Mouse (Mus musculus) adrenal gland, postnatal 4 days (tissue): ENCODE measurements around the gene Gtpbp6. TPM values are rescaled to one million over a fixed set of nuclear protein-coding genes. Genes with fewer than 3 reads are reported as not detected.
"Not testable (repeated sequence)": the region's sequence is repeated elsewhere in the genome, so short reads cannot be mapped to it uniquely, and the experiment has no call there.

Source experiments
- DNase-seq, 2 experiments: peaks; one replicate each; pipeline ENCODE4 v3.0.0; 2021 to 2022; ENCODE audit warnings: low spot score in 2 of 2, mixed read lengths in 2 of 2
- long read RNA-seq, 2 experiments: library from polyadenylated mRNA; stranded (forward); transcript quantifications; one replicate each; pipeline ENCODE4 v2.0.0; 2021
- total RNA-seq, 2 experiments: library from RNA; stranded (reverse); gene quantifications; 2 replicates each; pipeline ENCODE4 v1.2.3; 2021

Gene Gtpbp6
- 10 to 100 TPM; 58.3 to 59.9 TPM for total RNA-seq
- long read RNA-seq, experiment 1, transcript Gtpbp6-201 (10 exons, 1,617 nt) = major isoform, 26 of 57 reads
- long read RNA-seq, experiment 1, partial matches to known transcripts = 4 of 57 reads
- long read RNA-seq, experiment 1, other reads (novel, unspliced or antisense) = 23 of 57 reads
- long read RNA-seq, experiment 2, transcript Gtpbp6-201 (10 exons, 1,617 nt) = major isoform, 41 of 106 reads
- long read RNA-seq, experiment 2, transcript Gtpbp6-202 (7 exons, 1,481 nt) = minor isoform, 9 of 106 reads
- long read RNA-seq, experiment 2, partial matches to known transcripts = 7 of 106 reads
- long read RNA-seq, experiment 2, other reads (novel, unspliced or antisense) = 48 of 106 reads

DNA sequence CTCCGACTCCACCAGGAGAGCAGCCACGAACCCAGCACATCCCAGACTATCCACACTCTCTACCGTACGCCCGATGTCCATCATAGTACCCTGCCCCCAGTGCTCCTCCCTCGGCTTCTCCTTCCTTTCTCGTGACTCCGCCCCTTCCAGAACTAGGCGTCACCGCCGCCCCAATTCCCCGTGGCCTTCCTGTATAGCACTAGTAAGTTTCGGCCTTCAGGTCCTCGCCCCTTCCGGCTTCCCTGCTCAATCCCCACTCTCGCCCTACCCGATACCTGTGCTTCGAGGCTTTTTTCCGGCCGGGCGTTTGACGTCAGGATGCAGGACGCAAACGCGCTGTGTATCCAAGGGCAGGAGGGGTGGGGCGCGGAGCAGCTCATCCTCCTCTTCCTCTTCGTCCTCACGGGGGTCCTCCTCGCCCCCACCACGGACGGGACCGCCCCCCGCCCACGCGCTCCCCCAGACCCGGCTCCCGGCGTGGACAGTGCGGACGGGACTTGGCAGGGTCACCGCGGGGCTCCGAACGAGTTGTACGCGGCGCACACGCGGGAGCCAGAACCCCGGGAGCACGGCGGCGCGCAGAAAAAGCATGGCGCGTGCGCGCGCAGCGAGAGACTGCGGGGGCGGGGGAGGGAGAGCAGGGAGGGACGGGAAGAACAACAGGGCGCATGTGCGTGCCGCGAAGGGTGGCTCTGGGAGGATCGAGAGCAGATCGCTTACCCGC lies at the start of gene Gtpbp6:
Gtpbp6 (minus strand) TSS at position 617 of the 724 bp plus-strand sequence.
- DNase-seq = peak; percentile 87 to 92

DNA sequence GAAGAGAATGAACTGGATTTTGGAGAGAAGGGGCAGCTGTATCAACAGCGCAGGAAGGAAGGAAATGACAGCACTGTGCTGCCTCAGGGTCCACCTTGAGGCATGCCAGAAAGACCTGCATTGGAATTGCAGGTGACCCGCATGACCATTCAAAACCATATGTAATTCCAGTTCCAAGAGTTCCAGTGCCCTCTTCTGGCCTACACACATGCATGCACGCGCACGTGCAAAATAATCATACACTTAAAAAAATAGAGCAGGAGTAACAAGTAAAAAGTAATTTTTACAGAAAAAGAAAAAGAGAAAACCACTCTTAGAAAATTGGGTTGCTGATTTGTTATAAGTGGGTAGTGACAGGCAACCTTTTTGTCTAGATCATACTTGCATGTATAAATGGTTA lies 35.0 kb upstream of the Gtpbp6 start:
- DNase-seq = no peak

DNA sequence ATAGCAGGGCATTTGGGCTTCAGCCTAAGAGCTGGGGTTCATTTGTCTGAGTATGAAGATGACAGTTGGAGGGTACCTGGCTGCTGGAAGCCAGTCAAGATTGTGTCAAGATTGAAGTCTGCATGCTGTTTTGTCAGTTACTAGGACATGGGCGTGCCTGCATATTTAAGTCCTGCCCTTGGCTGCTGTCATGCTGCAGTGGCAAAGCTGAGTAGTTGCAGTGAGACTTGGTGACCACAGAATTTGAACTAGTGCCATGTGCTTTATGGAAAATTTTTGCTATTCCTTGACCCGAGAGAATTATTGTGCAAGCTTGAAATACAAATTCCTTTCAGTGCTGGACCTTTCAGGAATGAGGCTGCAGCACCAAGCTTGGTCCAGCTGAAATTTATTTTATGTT lies 34.3 kb upstream of the Gtpbp6 start:
- DNase-seq = no peak

DNA sequence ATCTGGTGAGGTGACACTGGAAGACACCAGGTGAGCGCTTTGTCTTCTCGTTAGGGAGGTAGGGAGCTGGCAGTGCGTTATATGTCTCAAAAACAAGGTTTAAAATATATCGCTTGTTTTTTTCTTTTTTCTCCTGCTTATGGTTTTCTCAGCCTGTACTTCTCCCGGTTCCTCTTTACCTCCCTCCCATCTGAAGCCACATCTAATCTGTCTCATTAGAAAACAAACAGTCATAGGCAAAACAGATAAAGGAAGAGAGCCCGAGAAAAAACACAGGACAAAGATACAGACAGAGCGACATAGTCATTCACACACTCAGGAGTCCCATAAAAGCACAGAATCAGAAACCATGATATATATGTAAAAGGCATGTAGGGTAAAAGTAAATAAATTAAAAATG lies 32.4 kb upstream of the Gtpbp6 start:
- no peak for DNase-seq

DNA sequence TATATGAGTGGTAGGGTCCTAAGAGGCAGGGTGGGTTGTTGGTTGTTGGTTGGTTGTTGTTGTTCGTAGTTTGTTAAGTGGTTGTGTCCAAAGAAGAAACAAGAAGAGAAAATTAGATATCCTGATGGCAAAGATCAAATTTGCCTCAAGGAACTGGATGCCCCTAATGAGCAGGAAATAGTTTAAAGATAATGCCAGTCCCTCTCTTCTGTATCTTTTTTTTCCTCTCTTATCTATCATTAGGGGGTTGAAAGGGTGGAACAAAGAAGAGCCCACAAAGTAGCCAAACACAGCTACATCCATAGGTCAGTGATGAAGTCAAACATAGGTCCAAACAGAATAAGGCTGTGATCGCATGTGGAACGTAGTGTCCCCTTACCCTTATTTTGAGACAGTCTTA lies 31.3 kb upstream of the Gtpbp6 start:
- DNase-seq = no peak

DNA sequence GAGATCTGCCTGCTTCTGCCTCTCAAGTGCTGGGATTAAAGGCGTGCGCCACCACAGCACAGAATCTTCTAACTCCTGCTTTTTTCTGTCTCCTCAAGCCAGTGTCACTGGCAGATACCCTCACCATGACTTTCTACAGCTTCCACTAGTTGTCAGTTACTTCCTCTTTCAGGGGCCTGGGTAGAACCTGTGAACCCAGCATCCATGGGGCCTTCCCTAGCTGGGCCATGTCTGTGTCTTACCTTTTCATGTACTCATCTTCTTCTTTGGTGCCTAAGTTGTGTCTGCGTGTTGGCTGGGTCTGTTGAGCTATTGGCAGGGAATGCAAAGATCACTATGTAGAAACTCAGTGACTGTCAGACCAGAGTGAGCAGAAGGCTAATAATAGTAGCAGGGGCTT lies 29.8 kb upstream of the Gtpbp6 start:
- no peak for DNase-seq

DNA sequence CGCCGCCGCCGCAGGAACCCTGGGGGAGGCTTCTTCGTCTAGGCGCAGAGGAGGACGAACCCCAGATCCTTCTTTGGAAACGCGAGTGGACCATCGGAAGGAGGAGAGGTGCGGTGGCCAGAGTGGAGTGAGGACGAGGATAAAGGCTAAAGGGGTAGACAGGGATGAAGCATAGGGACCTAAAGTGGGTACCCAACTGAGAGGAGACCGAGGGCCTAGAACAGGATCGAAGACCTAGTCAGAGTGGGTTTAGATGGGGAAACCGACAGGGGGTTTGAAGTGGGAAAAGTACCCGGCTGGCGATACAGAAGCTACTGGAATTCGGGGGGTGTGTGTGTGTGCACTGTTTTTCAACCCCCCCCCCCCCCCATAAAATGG lies 28.1 kb upstream of the Gtpbp6 start:
- DNase-seq = no peak

DNA sequence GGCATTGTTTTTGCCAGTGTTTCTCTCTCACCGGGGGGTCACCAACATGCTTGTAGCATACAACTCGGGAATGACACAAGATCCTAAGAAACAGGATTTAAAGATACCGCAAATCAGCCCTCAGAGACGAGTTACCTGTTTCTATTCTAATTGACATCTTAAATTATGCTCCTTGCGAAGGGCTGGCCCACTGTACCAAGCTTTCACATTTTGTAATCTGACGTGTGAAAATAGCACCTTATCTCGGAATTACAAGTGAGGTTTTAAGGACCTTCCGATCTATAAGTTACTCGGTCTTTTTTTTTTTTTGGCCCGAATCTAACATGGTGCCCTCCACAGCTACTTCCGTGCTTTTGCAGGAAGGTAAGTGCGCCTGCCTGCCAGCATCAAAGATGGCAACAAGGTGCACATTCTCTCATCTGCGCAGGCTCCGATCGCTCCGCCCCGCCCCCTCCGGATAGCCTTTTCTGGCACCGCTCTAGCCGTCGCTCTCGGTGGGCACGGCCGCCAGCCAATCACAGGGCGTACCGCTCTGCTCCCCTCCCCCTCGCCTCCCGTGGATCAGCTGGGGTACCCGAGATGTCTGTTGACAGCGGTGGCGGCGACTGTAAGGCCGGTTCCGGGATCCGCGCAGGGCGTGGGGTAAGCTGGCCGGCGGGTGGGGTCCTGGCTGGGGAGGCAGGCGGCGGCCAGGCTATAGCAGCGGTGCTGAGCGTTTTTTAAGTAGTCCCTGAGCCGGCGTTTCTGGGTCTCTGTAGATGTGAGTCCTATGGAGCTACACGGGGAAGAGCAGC lies 27.5 kb upstream of the Gtpbp6 start, which contains the start of gene Chfr:
Chfr (plus strand) TSS at position 550 of the 794 bp plus-strand sequence.
- peak; percentile 98 for DNase-seq

DNA sequence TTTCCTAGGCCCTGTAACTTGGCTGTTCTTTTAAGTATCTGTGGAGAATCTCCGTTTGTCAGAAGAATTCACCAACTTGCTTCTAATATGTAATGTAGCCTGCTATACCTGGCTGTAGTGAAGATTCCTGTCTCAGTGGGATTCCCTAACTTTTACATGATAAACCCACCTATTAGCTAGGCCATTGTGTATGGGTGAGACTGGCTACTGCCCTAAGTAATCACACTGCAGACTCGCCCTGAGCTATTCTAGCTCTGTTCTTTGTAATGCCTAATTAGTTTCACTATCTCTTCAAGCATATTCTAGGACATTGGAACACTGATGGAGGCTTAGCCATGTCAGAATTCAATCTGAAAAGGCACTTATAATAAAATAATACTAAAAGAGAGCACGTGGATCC lies 14.4 kb upstream of the Gtpbp6 start:
- not testable (repeated sequence) for DNase-seq

DNA sequence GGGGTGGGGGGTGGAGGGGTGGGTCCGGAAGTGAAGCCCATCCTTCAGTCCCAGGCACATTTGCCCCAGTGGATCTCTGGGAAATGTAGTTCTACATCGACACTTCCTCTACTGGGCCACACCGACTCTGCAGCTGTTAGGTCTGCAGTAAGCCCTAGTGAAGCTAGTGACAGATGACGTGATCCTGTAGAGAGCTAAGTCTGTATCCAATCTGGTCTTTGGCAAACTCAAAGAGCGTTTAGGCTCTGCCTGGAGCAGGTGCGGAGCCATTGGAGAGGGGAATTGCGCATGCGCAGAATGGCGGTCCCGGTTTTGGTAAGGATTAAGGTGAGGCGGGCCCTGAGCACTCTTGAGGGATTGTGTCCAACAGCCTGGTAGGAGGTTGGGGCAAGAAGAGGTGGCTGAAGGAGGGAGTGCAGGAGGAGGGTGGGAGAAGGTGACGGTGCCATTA lies 2.0 kb upstream of the Gtpbp6 start, which contains the start of gene Zfp605:
Zfp605 (plus strand) TSS at position 102 of the 451 bp plus-strand sequence.
- DNase-seq = peak; percentile 75 to 80

DNA sequence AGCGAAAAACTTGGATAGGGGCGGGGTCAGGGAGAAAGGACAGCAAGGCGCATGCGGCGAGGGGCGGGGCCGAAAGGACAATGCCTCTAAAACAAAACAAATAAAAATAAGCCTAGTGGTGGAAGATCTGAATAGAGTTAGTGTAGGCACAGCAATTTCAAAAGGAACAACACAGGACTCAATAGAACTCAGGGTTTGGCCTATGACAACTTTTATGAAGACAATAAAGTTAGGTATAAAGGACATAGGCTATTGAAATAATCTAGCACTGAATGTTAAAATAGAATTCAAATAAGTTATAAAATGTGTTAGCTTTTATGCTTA lies 270 bp upstream of the Gtpbp6 start:
- no peak for DNase-seq

DNA sequence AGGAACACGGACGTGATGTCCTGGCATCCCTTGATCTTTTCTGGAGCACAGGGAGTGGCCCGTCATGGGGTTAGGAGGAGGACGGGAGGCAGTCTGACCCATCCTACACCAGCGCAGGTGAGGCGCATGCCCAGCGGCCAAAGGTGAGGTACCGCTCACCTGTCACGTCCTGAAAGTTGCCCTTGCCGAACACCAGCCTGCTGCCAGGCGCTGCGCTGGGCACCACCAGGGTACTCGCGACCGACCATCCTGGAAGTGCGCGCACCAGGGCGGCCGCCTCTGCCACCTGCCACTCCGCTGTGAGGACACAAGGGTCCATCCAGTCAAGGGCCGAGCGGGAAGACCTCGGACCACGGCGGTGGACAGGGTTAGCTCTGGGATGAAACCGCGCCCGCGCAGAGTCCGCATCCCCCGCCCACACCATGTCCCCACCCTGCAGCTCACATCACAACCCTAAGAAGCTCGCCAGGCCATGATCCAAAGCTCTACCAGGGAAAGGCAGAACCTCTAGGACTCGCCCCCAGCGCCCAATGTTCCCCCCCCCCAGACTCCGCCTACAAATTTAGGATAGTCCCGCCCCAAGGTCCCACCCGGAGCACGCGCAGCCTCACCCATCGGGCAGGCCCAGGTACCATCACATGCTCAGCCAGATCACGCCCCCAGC lies 964 bp downstream of the Gtpbp6 start:
- no peak for DNase-seq

DNA sequence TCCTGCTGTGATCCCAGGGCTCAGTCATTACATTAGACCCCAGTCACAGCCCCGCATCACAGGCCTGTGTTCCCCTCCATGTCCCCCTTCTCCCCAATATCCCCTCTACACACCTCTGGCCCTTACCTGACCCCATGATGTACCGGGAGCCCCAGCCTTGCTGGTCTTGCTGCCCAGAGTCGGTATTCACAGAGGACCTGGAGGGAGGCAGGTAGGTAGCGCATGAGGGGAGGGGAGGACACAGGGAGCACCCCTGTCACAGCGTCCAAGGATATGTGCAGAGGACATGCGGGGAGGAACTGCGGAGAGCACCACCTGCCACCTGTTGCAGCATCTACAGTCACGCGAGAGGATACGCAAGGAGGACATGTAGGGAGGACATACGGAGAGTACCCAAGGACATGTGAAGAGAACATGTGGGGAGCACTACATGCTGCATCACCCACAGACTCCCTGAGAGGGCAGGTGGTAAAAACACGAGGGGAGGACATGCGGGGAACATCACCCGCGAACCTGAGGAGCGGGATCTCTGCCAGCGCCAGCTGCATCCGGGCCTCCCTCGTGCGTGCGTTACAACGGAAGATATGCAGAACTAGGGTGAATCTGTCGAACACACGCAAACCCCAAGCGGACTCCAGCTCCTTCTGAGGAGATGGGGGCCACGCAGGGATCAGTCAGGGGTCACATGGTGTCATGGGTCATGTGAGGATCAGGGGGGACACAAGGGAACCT lies 1.7 kb downstream of the Gtpbp6 start:
- no peak for DNase-seq

DNA sequence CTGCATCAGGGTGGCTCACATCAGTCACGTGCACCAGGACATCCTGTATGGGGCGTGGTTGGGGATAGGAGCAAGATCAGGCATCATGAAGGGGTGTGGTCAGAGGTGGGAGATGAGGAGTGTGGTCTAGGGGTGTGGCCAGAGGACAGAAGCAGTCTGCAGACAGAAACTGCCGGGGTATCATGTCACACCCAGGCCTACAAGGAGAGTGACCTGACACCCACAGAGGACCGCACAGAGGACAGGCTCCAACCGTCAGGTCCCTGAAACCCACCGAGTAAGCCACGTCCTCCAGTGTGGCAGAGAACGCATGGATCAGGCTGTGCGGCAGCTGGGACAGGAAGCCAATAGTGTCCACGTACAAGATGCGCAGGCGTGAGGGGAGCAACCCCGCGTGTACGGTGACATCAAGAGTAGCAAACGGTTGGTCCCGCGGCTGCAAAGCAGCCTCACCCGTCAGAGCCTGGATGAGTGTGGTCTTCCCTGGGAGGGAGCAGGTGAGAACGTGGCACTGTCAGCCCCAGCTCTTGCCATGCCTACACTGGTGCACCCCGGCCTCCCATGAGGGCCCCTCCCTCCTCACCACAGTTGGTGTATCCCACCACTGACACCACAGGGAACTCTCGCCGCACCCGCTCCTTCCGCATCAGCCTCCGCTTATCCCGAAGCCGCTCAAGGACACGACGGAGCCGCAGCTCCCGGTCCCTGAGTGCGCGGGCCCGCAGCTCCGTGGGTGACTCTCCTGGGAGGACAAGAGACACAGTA lies 3.2 kb downstream of the Gtpbp6 start:
- DNase-seq = no peak

DNA sequence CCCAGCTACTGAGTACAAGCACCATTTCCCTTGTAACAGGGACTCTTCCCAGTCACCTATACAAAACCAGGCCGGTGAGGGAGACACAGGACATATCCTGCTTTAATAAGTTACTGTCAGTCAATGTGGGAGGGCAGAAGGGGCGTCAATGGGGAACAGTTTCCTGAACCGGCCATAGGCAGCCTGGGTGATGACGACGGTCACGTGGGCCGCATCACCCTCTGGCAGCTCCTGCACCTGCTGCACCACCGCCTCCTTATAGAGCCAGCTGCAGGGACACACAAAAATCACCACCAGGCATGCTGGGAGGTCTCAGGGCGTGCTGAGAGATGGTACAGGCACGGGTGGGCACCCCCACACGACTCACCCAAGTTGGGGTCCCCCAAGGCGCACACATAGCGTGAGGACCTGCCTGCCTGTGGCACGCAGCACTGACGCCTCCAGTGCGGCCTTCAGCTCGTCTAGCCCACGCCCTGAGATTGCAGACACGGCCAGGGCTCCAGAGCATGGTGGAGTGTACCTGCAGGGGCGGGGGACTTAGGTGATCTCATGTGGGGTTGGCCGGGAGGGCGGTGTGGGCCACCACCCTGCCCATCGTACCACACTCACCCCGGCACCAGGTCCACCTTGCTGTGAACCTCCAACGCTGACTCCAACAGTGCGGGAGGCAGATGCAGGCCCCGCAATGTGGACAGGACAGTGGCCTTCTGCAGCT lies 3.9 kb downstream of the Gtpbp6 start:
- DNase-seq = no peak

DNA sequence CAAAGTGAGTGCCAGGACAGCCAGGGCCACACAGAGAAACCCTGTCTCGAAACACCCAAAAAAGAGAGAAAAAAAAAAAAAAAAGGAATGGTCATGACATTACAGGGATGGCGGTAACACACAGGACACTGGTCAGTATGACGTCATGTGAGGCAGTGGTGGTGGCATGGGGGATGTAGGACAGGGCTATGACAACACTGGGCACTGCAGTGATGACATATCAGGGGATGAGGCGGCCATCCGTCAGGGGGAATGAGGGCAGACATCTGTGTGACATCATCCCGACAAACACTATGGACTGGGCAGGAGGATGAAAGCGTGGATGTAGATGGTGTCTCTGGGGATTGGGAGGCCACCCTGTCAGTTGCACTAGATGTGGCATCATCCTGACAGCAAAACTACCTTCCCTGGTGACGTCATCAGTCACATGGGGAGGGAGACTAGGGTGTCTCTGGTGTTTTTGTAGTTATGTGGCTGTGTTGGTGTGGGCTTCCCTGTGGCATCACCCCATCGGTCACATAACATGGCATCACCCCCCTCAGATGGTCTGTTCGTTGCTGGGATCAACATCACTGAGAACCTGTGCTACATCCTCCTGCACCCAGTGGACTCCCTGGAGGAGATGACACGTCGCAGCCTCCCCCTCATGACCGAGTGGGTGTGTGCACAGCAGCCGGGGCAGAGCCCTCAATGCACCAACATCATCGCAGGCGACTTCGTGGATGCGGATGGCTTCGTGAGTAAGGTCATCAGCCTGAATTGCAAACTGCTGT lies 5.0 kb downstream of the Gtpbp6 start:
- DNase-seq = no peak

DNA sequence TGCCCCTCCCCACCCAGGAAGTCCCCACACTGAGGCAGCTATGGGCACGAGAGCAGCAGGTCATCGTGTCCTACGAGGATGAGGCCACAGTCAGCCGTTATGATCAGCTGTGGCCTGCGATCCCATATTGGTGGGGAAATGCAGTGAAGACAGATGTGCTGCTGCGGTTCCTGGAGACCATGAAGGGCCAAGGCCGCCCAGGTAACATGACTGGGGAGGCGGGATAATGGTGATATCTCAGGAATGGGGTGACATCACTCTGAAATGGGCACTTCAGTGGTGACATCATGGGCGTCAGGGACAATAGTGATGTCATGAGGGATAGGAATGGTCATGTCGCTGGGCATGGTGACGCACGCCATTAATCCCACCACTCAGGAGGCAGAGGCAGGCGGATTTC lies 5.6 kb downstream of the Gtpbp6 start:
- DNase-seq = no peak

DNA sequence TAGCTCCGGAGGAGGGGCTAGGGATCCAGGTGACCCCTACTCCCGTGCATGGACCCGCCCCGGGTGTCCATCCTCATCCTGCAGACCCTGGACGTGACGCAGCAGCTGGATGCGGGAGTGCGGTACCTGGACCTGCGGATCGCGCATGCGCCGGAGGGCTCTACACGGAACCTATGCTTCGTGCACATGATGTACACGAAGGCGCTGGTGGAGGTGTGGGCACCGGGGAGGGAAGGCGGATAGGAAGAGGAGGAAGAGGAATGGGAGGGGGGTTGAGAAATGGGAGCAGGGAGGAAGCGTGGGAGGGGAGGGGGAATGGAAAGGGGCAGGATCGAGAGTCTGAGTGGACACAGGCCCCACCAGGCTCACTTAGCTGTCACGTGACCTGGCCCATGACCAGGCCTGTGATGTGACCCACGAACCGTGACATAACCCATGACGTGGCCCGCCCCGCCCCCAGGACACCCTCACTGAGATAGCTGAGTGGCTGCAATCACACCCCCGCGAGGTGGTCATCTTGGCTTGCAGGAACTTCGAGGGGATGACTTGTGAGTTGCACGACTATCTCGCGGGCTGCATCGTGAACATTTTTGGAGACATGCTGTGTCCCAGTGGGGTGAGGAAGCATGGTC lies 6.2 kb downstream of the Gtpbp6 start:
- DNase-seq = no peak
